Mouse (Mus musculus): ENCODE data around the gene Snrpa. TPM values are rescaled to one million over a fixed set of nuclear protein-coding genes. Genes with fewer than 3 reads are reported as not detected.

The Snrpa gene
- total and polyA plus RNA-seq, 3 experiments = 67.1 to 233 (median 123) TPM

DNA sequence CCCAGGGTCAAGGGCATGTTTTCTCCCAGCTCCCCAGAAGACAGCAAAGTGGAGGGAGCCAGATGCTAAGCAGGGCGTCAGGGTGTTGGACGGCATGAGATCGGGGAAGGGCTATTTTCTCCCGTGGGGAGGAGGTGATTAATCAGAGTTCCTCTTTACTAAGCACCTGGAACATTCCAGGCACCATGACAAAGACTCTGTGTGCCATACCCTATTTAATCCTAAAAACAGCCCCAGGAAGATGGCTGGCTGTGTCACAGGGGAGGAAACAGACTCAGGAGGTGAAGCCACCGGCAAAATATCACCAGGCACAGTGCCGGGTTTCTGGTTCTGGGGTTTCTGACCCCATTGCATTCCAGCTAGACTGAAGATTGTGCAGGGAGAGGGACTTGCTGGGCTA lies 25.9 kb upstream of the Snrpa start:
- H3K4me1 ChIP-seq (ENCODE audit: control insufficient read depth in 1 of 2, insufficient read depth in 2 of 2) = peaks cover 19 to 55% of the 10 kb centered on the region in 2 experiments
- peaks cover 12 to 60% of the 10 kb centered on the region in 2 experiments for H3K36me3 ChIP-seq (replicated peaks in 1 of 2; ENCODE audit: control insufficient read depth in 1 of 2, insufficient read depth in 1 of 2, low read length in 1 of 2)
- H3K9ac ChIP-seq (ENCODE audit: insufficient read depth, low read depth) = no peak overlapping the region
- dilution Hi-C loops (cut with MboI; ENCODE audit: extremely low pct_ligation_motif_present, extremely low pct_unique_long_range_greater_than_20kb, low sequenced_read_pairs) = no loop called here
- H3K79me2 ChIP-seq (replicated peaks; ENCODE audit: control insufficient read depth, extremely low read depth, insufficient read depth, poor library complexity, severe bottlenecking) = peaks cover 13% of the 10 kb centered on the region; the same call in 1 of the 2 replicates
- H3K4me3 ChIP-seq (replicated peaks in 1 of 3; ENCODE audit: low read depth in 2 of 3, low read length in 2 of 3, poor library complexity in 1 of 3) = no peak overlapping the region
- in situ Hi-C loops (cut with MboI; ENCODE audit: low pct_ligation_motif_present, low pct_unique_long_range_greater_than_20kb, low sequenced_read_pairs) = no loop called here
- no peaks in the 10 kb centered on the region for H3K27me3 ChIP-seq (replicated peaks)
- H3K4me2 ChIP-seq (ENCODE audit: insufficient read depth, low read depth, poor library complexity, severe bottlenecking) = no peak overlapping the region
- H3K27ac ChIP-seq (ENCODE audit: insufficient read depth, low read depth) = no peak overlapping the region
- no peaks in the 10 kb centered on the region for H3K9me3 ChIP-seq (replicated peaks; ENCODE audit: low read length)
- no peak for DNase-seq (ENCODE audit: extremely low read depth)
- no peak for TF ChIP-seq USF2 (conservative IDR thresholded peaks at IDR 0.05; ENCODE audit: low read depth, low read length)
- TF ChIP-seq CHD2 (IDR thresholded peaks at IDR 0.05; ENCODE audit: low read length) = no peak
- TF ChIP-seq RCOR1 (conservative IDR thresholded peaks at IDR 0.05; ENCODE audit: low read depth, low read length) = no peak
- no peak for TF ChIP-seq SIN3A (IDR thresholded peaks at IDR 0.05; ENCODE audit: low read length)
- no peak for TF ChIP-seq CHD1 (IDR thresholded peaks at IDR 0.05; ENCODE audit: low read depth, low read length)
- no peak for TF ChIP-seq USF1 (IDR thresholded peaks at IDR 0.05; ENCODE audit: low read depth, low read length)
- TF ChIP-seq POLR2AphosphoS2 (IDR thresholded peaks at IDR 0.05; ENCODE audit: low read depth, low read length) = no peak
- no peak for TF ChIP-seq MAX (IDR thresholded peaks at IDR 0.05; ENCODE audit: low read length)
- TF ChIP-seq ZMIZ1 (IDR thresholded peaks at IDR 0.05; ENCODE audit: low read depth, low read length) = no peak
- no peak for TF ChIP-seq KAT2A (IDR thresholded peaks at IDR 0.05; ENCODE audit: insufficient replicate concordance, low read length)
- TF ChIP-seq NELFE (IDR thresholded peaks at IDR 0.05; ENCODE audit: low read depth, low read length) = no peak
- no peak for TF ChIP-seq MYC (IDR thresholded peaks at IDR 0.05; ENCODE audit: low read depth, low read length)
- TF ChIP-seq ETS1 (conservative IDR thresholded peaks at IDR 0.05; ENCODE audit: low read depth, low read length) = no peak
- no peak for TF ChIP-seq RAD21 (IDR thresholded peaks at IDR 0.05; ENCODE audit: low read depth, low read length)
- TF ChIP-seq TBP (conservative IDR thresholded peaks at IDR 0.05; ENCODE audit: low read depth, low read length) = no peak
- no peak for TF ChIP-seq MXI1 (IDR thresholded peaks at IDR 0.05; ENCODE audit: low read depth, low read length)

DNA sequence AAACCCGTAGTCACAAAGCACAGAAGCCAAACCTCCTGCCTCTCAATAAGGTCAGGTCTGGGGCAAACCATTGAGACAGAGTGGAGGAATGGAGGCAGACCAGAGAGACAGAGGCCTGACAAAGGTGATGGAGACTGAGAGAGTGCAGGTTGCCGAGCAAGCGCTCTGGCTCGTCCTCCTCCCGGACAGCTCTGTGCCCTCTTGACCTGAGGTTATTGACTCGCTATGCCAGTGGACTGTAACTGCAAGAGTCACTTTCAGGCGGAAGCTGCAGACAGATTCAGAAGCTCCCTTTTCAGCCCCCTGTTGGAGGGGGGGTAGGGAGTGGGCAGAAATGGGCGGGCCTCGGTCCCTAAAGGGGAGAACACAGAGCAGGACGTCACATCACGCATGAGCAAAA lies 23.9 kb upstream of the Snrpa start:
- Histone ChIP-seq H3K4me3 (replicated peaks in 1 of 3; ENCODE audit: low read depth in 2 of 3, low read length in 2 of 3, poor library complexity in 1 of 3) (no peak overlapping the region), H3K9ac (ENCODE audit: insufficient read depth, low read depth) (no peak overlapping the region), H3K9me3 (replicated peaks; ENCODE audit: low read length) (no peaks in the 10 kb centered on the region), H3K36me3 (replicated peaks in 1 of 2; ENCODE audit: control insufficient read depth in 1 of 2, insufficient read depth in 1 of 2, low read length in 1 of 2) (peaks cover 12 to 72% of the 10 kb centered on the region in 2 experiments), H3K4me2 (ENCODE audit: insufficient read depth, low read depth, poor library complexity, severe bottlenecking) (no peak overlapping the region), H3K27ac (ENCODE audit: insufficient read depth, low read depth) (no peak overlapping the region), H3K4me1 (ENCODE audit: control insufficient read depth in 1 of 2, insufficient read depth in 2 of 2) (peaks cover 12 to 44% of the 10 kb centered on the region in 2 experiments), H3K27me3 (replicated peaks) (no peaks in the 10 kb centered on the region), H3K79me2 (replicated peaks; ENCODE audit: control insufficient read depth, extremely low read depth, insufficient read depth, poor library complexity, severe bottlenecking) (peaks cover 3% of the 10 kb centered on the region; the same call in 1 of the 2 replicates)
- TF ChIP-seq MEF2A (IDR thresholded peaks at IDR 0.05; ENCODE audit: borderline replicate concordance, low read depth, low read length) = no peak
- TF ChIP-seq JUN (IDR thresholded peaks at IDR 0.05; ENCODE audit: insufficient read depth, low read depth, low read length) = no peak
- TF ChIP-seq TBP (conservative IDR thresholded peaks at IDR 0.05; ENCODE audit: low read depth, low read length) = no peak
- no peak for TF ChIP-seq CTCF (conservative IDR thresholded peaks at IDR 0.05 in 1 of 2, IDR thresholded peaks at IDR 0.05 in 1 of 2; ENCODE audit: low read depth in 2 of 2, low read length in 2 of 2)
- TF ChIP-seq ETS1 (conservative IDR thresholded peaks at IDR 0.05; ENCODE audit: low read depth, low read length) = no peak
- TF ChIP-seq IRF4 (IDR thresholded peaks at IDR 0.05; ENCODE audit: low read depth, low read length) = no peak
- no peak for TF ChIP-seq TCF12 (IDR thresholded peaks at IDR 0.05; ENCODE audit: low read depth, low read length)
- no peak for TF ChIP-seq EP300 (IDR thresholded peaks at IDR 0.05; ENCODE audit: low read length)
- no peak for TF ChIP-seq SMC3 (IDR thresholded peaks at IDR 0.05; ENCODE audit: low read depth, low read length)
- TF ChIP-seq ZNF384 (IDR thresholded peaks at IDR 0.05; ENCODE audit: low read depth, low read length) = no peak
- no peak for TF ChIP-seq MAFK (IDR thresholded peaks at IDR 0.05; ENCODE audit: insufficient replicate concordance, low read length)
- no peak for TF ChIP-seq JUND (conservative IDR thresholded peaks at IDR 0.05; ENCODE audit: low read depth, low read length)
- no peak for TF ChIP-seq ZKSCAN1 (IDR thresholded peaks at IDR 0.05; ENCODE audit: borderline replicate concordance, low read depth, low read length)
- no peak for TF ChIP-seq KAT2A (IDR thresholded peaks at IDR 0.05; ENCODE audit: insufficient replicate concordance, low read length)
- no peak for TF ChIP-seq NRF1 (IDR thresholded peaks at IDR 0.05; ENCODE audit: low read depth, low read length)
- TF ChIP-seq USF1 (IDR thresholded peaks at IDR 0.05; ENCODE audit: low read depth, low read length) = no peak
- TF ChIP-seq HCFC1 (IDR thresholded peaks at IDR 0.05; ENCODE audit: low read depth, low read length) = no peak
- TF ChIP-seq ZMIZ1 (IDR thresholded peaks at IDR 0.05; ENCODE audit: low read depth, low read length) = no peak
- TF ChIP-seq MAX (IDR thresholded peaks at IDR 0.05; ENCODE audit: low read length) = no peak
- TF ChIP-seq CHD1 (IDR thresholded peaks at IDR 0.05; ENCODE audit: low read depth, low read length) = no peak
- in situ Hi-C loops (cut with MboI; ENCODE audit: low pct_ligation_motif_present, low pct_unique_long_range_greater_than_20kb, low sequenced_read_pairs) (no loop called here), dilution Hi-C loops (cut with MboI; ENCODE audit: extremely low pct_ligation_motif_present, extremely low pct_unique_long_range_greater_than_20kb, low sequenced_read_pairs) (no loop called here)
- no peak for DNase-seq (ENCODE audit: extremely low read depth)

All from CH12.LX (cell line).